Mouse (Mus musculus) midbrain, embryonic 16.5 days (tissue): ENCODE results near the gene Wdr66. TPM values are rescaled to one million over a fixed set of nuclear protein-coding genes. Genes with fewer than 3 reads are reported as not detected.

ENCODE experiments used
- ATAC-seq: fragments of 200-750 bp; cut with Nextera tagmentation; 2 replicates; pipeline ENCODE4 v1.8.0; 2017; ENCODE audit warnings: moderate TSS enrichment
- H3K27ac ChIP-seq: fragments of 300-500 bp; sonication (generic); 2 replicates; pipeline ENCODE4 v1.5.1; 2014; ENCODE audit warnings: mild to moderate bottlenecking, low read length, mixed read lengths
- H3K27me3 ChIP-seq: fragments of 300-500 bp; sonication (generic); 2 replicates; pipeline ENCODE4 v1.6.1; 2014; ENCODE audit warnings: low read depth, low read length, mixed read lengths; ENCODE audit not compliant: control insufficient read depth, insufficient read depth
- H3K36me3 ChIP-seq: fragments of 300-500 bp; sonication (generic); 2 replicates; pipeline ENCODE4 v1.6.1; 2014; ENCODE audit warnings: mild to moderate bottlenecking, low read length, moderate library complexity, mixed read lengths; ENCODE audit not compliant: control insufficient read depth, insufficient read depth
- H3K4me1 ChIP-seq: fragments of 300-500 bp; sonication (generic); 2 replicates; pipeline ENCODE4 v1.6.1; 2014; ENCODE audit warnings: mild to moderate bottlenecking, low read length, mixed read lengths; ENCODE audit not compliant: control insufficient read depth, insufficient read depth
- H3K4me2 ChIP-seq: fragments of 300-500 bp; sonication (generic); 2 replicates; pipeline ENCODE4 v1.6.1; 2014; ENCODE audit warnings: mild to moderate bottlenecking, low read length, mixed read lengths
- H3K4me3 ChIP-seq: fragments of 300-500 bp; sonication (generic); 2 replicates; pipeline ENCODE4 v1.5.1; 2014; ENCODE audit warnings: low read depth, mild to moderate bottlenecking, low read length, moderate library complexity, mixed read lengths
- H3K9ac ChIP-seq: fragments of 300-500 bp; sonication (generic); 2 replicates; pipeline ENCODE4 v1.6.1; 2014; ENCODE audit warnings: low read depth, low read length, mixed read lengths
- H3K9me3 ChIP-seq: fragments of 300-500 bp; sonication (generic); replicated peaks from 2 replicates; pipeline ENCODE4 v1.6.1; 2014; ENCODE audit warnings: mild to moderate bottlenecking, low read length, mixed read lengths; ENCODE audit not compliant: control insufficient read depth, poor library complexity, severe bottlenecking
- WGBS: fragments of 180-500 bp; shearing (Covaris S2); extraction: QIAGEN DNeasy Blood & Tissue Kit; methylation state at CpG from one replicate; pipeline ENCODE4 v1.1.7; 2014; 5-methylcytosine and 5-hydroxymethylcytosine counted together
- polyA plus RNA-seq: library from polyadenylated mRNA; unstranded; fragments of >200 nt; fragmentation: Nextera tagmentation; extraction: Ambion mirVana; gene quantifications from 2 replicates; pipeline ENCODE4 v1.2.1, GENCODE M21; 2015

The Wdr66 gene
- polyA plus RNA-seq, 1 experiment from 2014 or later: 1.7 TPM

GRCm38 (mm10) chr5:123260698-123261097 is 8.8 kb downstream of the Wdr66 start:
- Histone ChIP-seq H3K9ac (no peak overlapping the region), H3K27ac (no peak overlapping the region), H3K4me1 (no peaks in the 10 kb centered on the region), H3K4me2 (no peak overlapping the region), H3K4me3 (no peak overlapping the region), H3K36me3 (no peaks in the 10 kb centered on the region), H3K27me3 (no peaks in the 10 kb centered on the region), H3K9me3 (no peaks in the 10 kb centered on the region)
- 77% methylated on average over 8 of the region's 8 CpGs for WGBS
- ATAC-seq: no peak

GRCm38 (mm10) chr5:123266909-123267308 is 15.0 kb downstream of the Wdr66 start:
- no peak overlapping the region for H3K27ac ChIP-seq
- 82% methylated on average over 3 of the region's 3 CpGs for WGBS
- H3K4me2 ChIP-seq: no peak overlapping the region
- no peak overlapping the region for H3K4me3 ChIP-seq
- no peak overlapping the region for H3K9ac ChIP-seq
- H3K36me3 ChIP-seq: no peaks in the 10 kb centered on the region
- ATAC-seq: no peak
- H3K27me3 ChIP-seq: no peaks in the 10 kb centered on the region
- no peaks in the 10 kb centered on the region for H3K4me1 ChIP-seq
- H3K9me3 ChIP-seq: no peaks in the 10 kb centered on the region

GRCm38 (mm10) chr5:123268477-123269474 is 16.9 kb downstream of the Wdr66 start:
- Histone ChIP-seq H3K4me1 (no peaks in the 10 kb centered on the region), H3K27ac (no peak overlapping the region), H3K4me2 (no peak overlapping the region), H3K36me3 (no peaks in the 10 kb centered on the region), H3K27me3 (no peaks in the 10 kb centered on the region), H3K9me3 (no peaks in the 10 kb centered on the region), H3K9ac (no peak overlapping the region), H3K4me3 (no peak overlapping the region)
- 82% methylated on average over 28 of the region's 28 CpGs for WGBS
- no peak for ATAC-seq

GRCm38 (mm10) chr5:123270917-123271316 is 19.0 kb downstream of the Wdr66 start:
- no peaks in the 10 kb centered on the region for H3K27me3 ChIP-seq
- peaks cover 2% of the 10 kb centered on the region; the same call in 1 of the 2 replicates for H3K4me1 ChIP-seq
- H3K27ac ChIP-seq: no peak overlapping the region
- no peak for ATAC-seq
- WGBS: 79% methylated on average over 11 of the region's 11 CpGs
- no peaks in the 10 kb centered on the region for H3K9me3 ChIP-seq
- no peaks in the 10 kb centered on the region for H3K36me3 ChIP-seq
- H3K4me2 ChIP-seq: no peak overlapping the region
- H3K9ac ChIP-seq: no peak overlapping the region
- H3K4me3 ChIP-seq: no peak overlapping the region

GRCm38 (mm10) chr5:123272927-123273326 is 21.0 kb downstream of the Wdr66 start:
- no peak overlapping the region for H3K9ac ChIP-seq
- peaks cover 14% of the 10 kb centered on the region for H3K4me1 ChIP-seq
- no peaks in the 10 kb centered on the region for H3K27me3 ChIP-seq
- H3K9me3 ChIP-seq: no peaks in the 10 kb centered on the region
- no peak overlapping the region for H3K4me3 ChIP-seq
- H3K27ac ChIP-seq: no peak overlapping the region
- WGBS: 43% methylated on average over 5 of the region's 5 CpGs
- ATAC-seq: 0 out of 2 replicates have a peak, but pooled peaks have one; percentile 39
- H3K4me2 ChIP-seq: no peak overlapping the region
- no peaks in the 10 kb centered on the region for H3K36me3 ChIP-seq

GRCm38 (mm10) chr5:123276636-123277341 is 24.9 kb downstream of the Wdr66 start:
- WGBS: 67% methylated on average over 9 of the region's 9 CpGs
- ATAC-seq: no peak
- no peaks in the 10 kb centered on the region for H3K36me3 ChIP-seq
- H3K27me3 ChIP-seq: no peaks in the 10 kb centered on the region
- H3K9ac ChIP-seq: no peak overlapping the region
- no peaks in the 10 kb centered on the region for H3K9me3 ChIP-seq
- H3K27ac ChIP-seq: peak overlapping the region; percentile 47; the same call in 1 of the 2 replicates
- peak overlapping the region; percentile 7; the same call in 1 of the 2 replicates for H3K4me2 ChIP-seq
- H3K4me1 ChIP-seq: peaks cover 14% of the 10 kb centered on the region
- no peak overlapping the region for H3K4me3 ChIP-seq

- no peak for ATAC-seq
- H3K4me2 ChIP-seq: no peak overlapping the region
- 18% methylated on average over 7 of the region's 7 CpGs for WGBS
- no peaks in the 10 kb centered on the region for H3K27me3 ChIP-seq
- H3K9ac ChIP-seq: no peak overlapping the region
- H3K4me1 ChIP-seq: peaks cover 14% of the 10 kb centered on the region
- H3K36me3 ChIP-seq: no peaks in the 10 kb centered on the region
- H3K27ac ChIP-seq: peak overlapping the region; percentile 47; the same call in 1 of the 2 replicates
- H3K4me3 ChIP-seq: no peak overlapping the region
- H3K9me3 ChIP-seq: no peaks in the 10 kb centered on the region
These were observed 25.4 kb downstream of the Wdr66 start for GRCm38 (mm10) chr5:123277342-123277701.

- ATAC-seq: no peak
- no peak overlapping the region for H3K4me2 ChIP-seq
- H3K27ac ChIP-seq: no peak overlapping the region
- WGBS: 75% methylated on average over 4 of the region's 4 CpGs
- no peaks in the 10 kb centered on the region for H3K36me3 ChIP-seq
- no peak overlapping the region for H3K9ac ChIP-seq
- H3K4me3 ChIP-seq: no peak overlapping the region
- peaks cover 14% of the 10 kb centered on the region for H3K4me1 ChIP-seq
- H3K9me3 ChIP-seq: no peaks in the 10 kb centered on the region
- no peaks in the 10 kb centered on the region for H3K27me3 ChIP-seq
These were observed 25.8 kb downstream of the Wdr66 start for GRCm38 (mm10) chr5:123277704-123278103.

- H3K9ac ChIP-seq: no peak overlapping the region
- H3K4me2 ChIP-seq: no peak overlapping the region
- no peaks in the 10 kb centered on the region for H3K27me3 ChIP-seq
- no peak overlapping the region for H3K4me3 ChIP-seq
- 87% methylated on average over 4 of the region's 4 CpGs for WGBS
- H3K36me3 ChIP-seq: no peaks in the 10 kb centered on the region
- H3K4me1 ChIP-seq: peaks cover 14% of the 10 kb centered on the region
- no peak for ATAC-seq
- no peak overlapping the region for H3K27ac ChIP-seq
- no peaks in the 10 kb centered on the region for H3K9me3 ChIP-seq
These were observed 27.3 kb downstream of the Wdr66 start for GRCm38 (mm10) chr5:123279248-123279647.
